Mouse (Mus musculus): Measurements from ENCODE around the gene Hebp1.

Gene Hebp1

GRCm38 (mm10) chr6:135162311-135162710, 35.5 kb downstream of the Hebp1 start:
- no peak for DNase-seq (ENCODE audit: low spot score)

GRCm38 (mm10) chr6:135161356-135161755, 36.5 kb downstream of the Hebp1 start:
- DNase-seq (ENCODE audit: low spot score): no peak

- DNase-seq (ENCODE audit: low spot score): no peak
These were observed 39.3 kb downstream of the Hebp1 start for GRCm38 (mm10) chr6:135158509-135158908.

GRCm38 (mm10) chr6:135157496-135157895, 40.3 kb downstream of the Hebp1 start:
- no peak for DNase-seq (ENCODE audit: low spot score)

- DNase-seq (ENCODE audit: low spot score): no peak
These were observed 41.2 kb downstream of the Hebp1 start for GRCm38 (mm10) chr6:135156597-135156996.

- no peak for DNase-seq (ENCODE audit: low spot score)
These were observed 44.1 kb downstream of the Hebp1 start for GRCm38 (mm10) chr6:135153719-135154118.

GRCm38 (mm10) chr6:135150311-135150710, 47.5 kb downstream of the Hebp1 start:
- DNase-seq (ENCODE audit: low spot score): no peak

GRCm38 (mm10) chr6:135149722-135150121, 48.1 kb downstream of the Hebp1 start:
- DNase-seq (ENCODE audit: low spot score): no peak

GRCm38 (mm10) chr6:135149175-135149574, 48.6 kb downstream of the Hebp1 start:
- no peak for DNase-seq (ENCODE audit: low spot score)

- DNase-seq (ENCODE audit: low spot score): no peak
These were observed 49.3 kb downstream of the Hebp1 start for GRCm38 (mm10) chr6:135148506-135148905.

GRCm38 (mm10) chr6:135145976-135146375, 51.8 kb downstream of the Hebp1 start:
- no peak for DNase-seq (ENCODE audit: low spot score)

GRCm38 (mm10) chr6:135144516-135144915, 53.3 kb downstream of the Hebp1 start:
- no peak for DNase-seq (ENCODE audit: low spot score)

GRCm38 (mm10) chr6:135143151-135143550, 54.7 kb downstream of the Hebp1 start:
- no peak for DNase-seq (ENCODE audit: low spot score)

- peak; percentile 44 for DNase-seq (ENCODE audit: low spot score)
These were observed 56.2 kb downstream of the Hebp1 start for GRCm38 (mm10) chr6:135141451-135142147.

- DNase-seq (ENCODE audit: low spot score): no peak
These were observed 59.1 kb downstream of the Hebp1 start for GRCm38 (mm10) chr6:135138746-135139145.

- DNase-seq (ENCODE audit: low spot score): no peak
These were observed 59.6 kb downstream of the Hebp1 start for GRCm38 (mm10) chr6:135138207-135138606.

- DNase-seq (ENCODE audit: low spot score): no peak
These were observed 60.1 kb downstream of the Hebp1 start for GRCm38 (mm10) chr6:135137736-135138135.

GRCm38 (mm10) chr6:135136439-135137161, 61.2 kb downstream of the Hebp1 start:
- DNase-seq (ENCODE audit: low spot score): no peak

GRCm38 (mm10) chr6:135135735-135136134, 62.1 kb downstream of the Hebp1 start:
- DNase-seq (ENCODE audit: low spot score): no peak

- no peak for DNase-seq (ENCODE audit: low spot score)
These were observed 64.3 kb downstream of the Hebp1 start for GRCm38 (mm10) chr6:135133486-135133885.

- no peak for DNase-seq (ENCODE audit: low spot score)
These were observed 64.7 kb downstream of the Hebp1 start for GRCm38 (mm10) chr6:135133086-135133485.

- DNase-seq (ENCODE audit: low spot score): no peak
These were observed 73.0 kb downstream of the Hebp1 start for GRCm38 (mm10) chr6:135124755-135125380.

- no peak for DNase-seq (ENCODE audit: low spot score)
These were observed 79.6 kb downstream of the Hebp1 start, which contains the start of gene Gprc5d for GRCm38 (mm10) chr6:135118183-135118582. Gene Gprc5d, minus strand, starts transcription at chr6:135118283.
